Mouse (Mus musculus) limb, embryonic 11.5 days (tissue): ENCODE data around the gene 1700017N19Rik. TPM values are rescaled to one million over a fixed set of nuclear protein-coding genes. Genes with fewer than 3 reads are reported as not detected.

Experiments
- ATAC-seq: fragments of 200-750 bp; cut with Nextera tagmentation; 2 replicates; pipeline ENCODE4 v1.8.0; 2017; ENCODE audit warnings: low read depth; ENCODE audit not compliant: insufficient number of reproducible peaks, low FRiP score, low TSS enrichment
- DNase-seq: peaks from one replicate; pipeline ENCODE4 v3.0.0-alpha.2; 2015; ENCODE audit warnings: low spot score
- H3K27ac ChIP-seq: fragments of 300-500 bp; sonication (generic); replicated peaks from 2 replicates; pipeline ENCODE4 v1.5.1; 2014; ENCODE audit warnings: low read depth, mild to moderate bottlenecking, low read length
- H3K27me3 ChIP-seq: fragments of 300-500 bp; sonication (generic); 2 replicates; pipeline ENCODE4 v1.6.1; 2014; ENCODE audit warnings: mild to moderate bottlenecking, low read length, mixed read lengths; ENCODE audit not compliant: control insufficient read depth, insufficient read depth
- H3K36me3 ChIP-seq: fragments of 300-500 bp; sonication (generic); 2 replicates; pipeline ENCODE4 v1.6.1; 2014; ENCODE audit warnings: mild to moderate bottlenecking, low read length, moderate library complexity, mixed read lengths; ENCODE audit not compliant: control insufficient read depth, insufficient read depth
- H3K4me1 ChIP-seq: fragments of 300-500 bp; sonication (generic); 2 replicates; pipeline ENCODE4 v1.6.1; 2014; ENCODE audit warnings: low read length, mixed read lengths; ENCODE audit not compliant: control insufficient read depth, insufficient read depth
- H3K4me2 ChIP-seq: fragments of 300-500 bp; sonication (generic); 2 replicates; pipeline ENCODE4 v1.6.1; 2014; ENCODE audit warnings: low read depth, mild to moderate bottlenecking, moderate library complexity; ENCODE audit not compliant: severe bottlenecking
- H3K4me3 ChIP-seq: fragments of 300-500 bp; sonication (generic); 2 replicates; pipeline ENCODE4 v1.5.1; 2014; ENCODE audit warnings: low read depth, low read length
- H3K9ac ChIP-seq: fragments of 300-500 bp; sonication (generic); 2 replicates; pipeline ENCODE4 v1.6.1; 2014; ENCODE audit warnings: mild to moderate bottlenecking, low read length
- H3K9me3 ChIP-seq: fragments of 300-500 bp; sonication (generic); 2 replicates; pipeline ENCODE4 v1.6.1; 2016; ENCODE audit warnings: low read length; ENCODE audit not compliant: control insufficient read depth
- WGBS: fragments of 180-500 bp; shearing (Covaris S2); extraction: QIAGEN DNeasy Blood & Tissue Kit; methylation state at CpG from one replicate; pipeline ENCODE4 v1.1.7; 2014; 5-methylcytosine and 5-hydroxymethylcytosine counted together
- polyA plus RNA-seq: library from polyadenylated mRNA; unstranded; fragments of >200 nt; fragmentation: Nextera tagmentation; extraction: Ambion mirVana; gene quantifications from 2 replicates; pipeline ENCODE4 v1.2.1, GENCODE M21; 2014

The 1700017N19Rik gene
- polyA plus RNA-seq, 1 experiment from 2014 or later: not detected

- Histone ChIP-seq H3K4me3 (no peak overlapping the region), H3K27ac (no peak overlapping the region), H3K4me2 (no peak overlapping the region), H3K4me1 (no peaks in the 10 kb centered on the region), H3K9ac (no peak overlapping the region), H3K9me3 (no peaks in the 10 kb centered on the region), H3K36me3 (no peaks in the 10 kb centered on the region), H3K27me3 (no peaks in the 10 kb centered on the region)
- DNase-seq (peak; percentile 68), ATAC-seq (0 out of 2 replicates have a peak, but pooled peaks have one; percentile 26)
- 33% methylated on average over 20 of the region's 20 CpGs for WGBS
These were observed 39.6 kb downstream of the 1700017N19Rik start for GRCm38 (mm10) chr10:100629762-100630438.

- Histone ChIP-seq H3K9me3 (no peaks in the 10 kb centered on the region), H3K27me3 (no peaks in the 10 kb centered on the region), H3K4me3 (no peak overlapping the region), H3K9ac (no peak overlapping the region), H3K27ac (no peak overlapping the region), H3K4me1 (no peaks in the 10 kb centered on the region), H3K36me3 (no peaks in the 10 kb centered on the region), H3K4me2 (no peak overlapping the region)
- no peak for ATAC-seq
- no peak for DNase-seq
- 78% methylated on average over 3 of the region's 3 CpGs for WGBS
These were observed 52.6 kb downstream of the 1700017N19Rik start for GRCm38 (mm10) chr10:100642887-100643286.

GRCm38 (mm10) chr10:100645331-100645935 is 55.1 kb downstream of the 1700017N19Rik start:
- no peak overlapping the region for H3K4me3 ChIP-seq
- H3K4me1 ChIP-seq: no peaks in the 10 kb centered on the region
- H3K36me3 ChIP-seq: no peaks in the 10 kb centered on the region
- no peak overlapping the region for H3K4me2 ChIP-seq
- DNase-seq: no peak
- no peak overlapping the region for H3K27ac ChIP-seq
- H3K27me3 ChIP-seq: no peaks in the 10 kb centered on the region
- WGBS: 78% methylated on average over 4 of the region's 4 CpGs
- no peak overlapping the region for H3K9ac ChIP-seq
- ATAC-seq: no peak
- no peaks in the 10 kb centered on the region for H3K9me3 ChIP-seq

GRCm38 (mm10) chr10:100654183-100654582 is 63.9 kb downstream of the 1700017N19Rik start:
- Histone ChIP-seq H3K4me3 (no peak overlapping the region), H3K9me3 (no peaks in the 10 kb centered on the region), H3K4me2 (no peak overlapping the region), H3K4me1 (no peaks in the 10 kb centered on the region), H3K36me3 (no peaks in the 10 kb centered on the region), H3K27me3 (no peaks in the 10 kb centered on the region), H3K9ac (no peak overlapping the region), H3K27ac (no peak overlapping the region)
- ATAC-seq (no peak), DNase-seq (no peak)

- H3K4me1 ChIP-seq: no peaks in the 10 kb centered on the region
- ATAC-seq: no peak
These were observed 71.8 kb downstream of the 1700017N19Rik start for GRCm38 (mm10) chr10:100661970-100662590.

More at GRCm38 (mm10) chr10:100661970-100662590, 71.8 kb downstream of the 1700017N19Rik start:
- H3K4me3 ChIP-seq: no peak overlapping the region
- no peak overlapping the region for H3K9ac ChIP-seq
- H3K9me3 ChIP-seq: no peaks in the 10 kb centered on the region
- H3K27ac ChIP-seq: no peak overlapping the region
- no peak for DNase-seq
- H3K4me2 ChIP-seq: no peak overlapping the region
- H3K36me3 ChIP-seq: no peaks in the 10 kb centered on the region
- 91% methylated on average over 2 of the region's 2 CpGs for WGBS
- no peaks in the 10 kb centered on the region for H3K27me3 ChIP-seq

Other genes with a start within 250 kb of the 1700017N19Rik start
- gene Gm4302, start 249.6 kb upstream of the 1700017N19Rik start, polyA plus RNA-seq: not detected in 2 replicates
- not detected in 2 replicates for gene Gm4303, start 244.5 kb upstream of the 1700017N19Rik start, polyA plus RNA-seq
- not detected in 2 replicates for gene Gm4305, start 239.4 kb upstream of the 1700017N19Rik start, polyA plus RNA-seq
- not detected in 2 replicates for gene Gm4307, start 229.1 kb upstream of the 1700017N19Rik start, polyA plus RNA-seq
- not detected in 2 replicates for gene Gm4312, start 207.9 kb upstream of the 1700017N19Rik start, polyA plus RNA-seq
- gene Tmtc3, start 103.1 kb upstream of the 1700017N19Rik start, polyA plus RNA-seq: 26.7 and 30.4 TPM in 2 replicates
- 6.1 and 8.0 TPM in 2 replicates for gene Cep290, start 102.9 kb upstream of the 1700017N19Rik start, polyA plus RNA-seq
- 9.2 and 9.4 TPM in 2 replicates for gene 4930430F08Rik, start 61 bp upstream of the 1700017N19Rik start, polyA plus RNA-seq